Mouse (Mus musculus) liver, adult (tissue): ENCODE results near the gene Ube2d3.

Experiments
- GATA4 ChIP-seq: IDR thresholded peaks from 2 replicates; pipeline ENCODE4 v1.6.1; 2014; ENCODE audit warnings: mild to moderate bottlenecking, low read length; ENCODE audit not compliant: insufficient replicate concordance

Gene Ube2d3

GRCm38 (mm10) chr3:135422856-135423607 lies 14.9 kb upstream of the Ube2d3 start:
- TF ChIP-seq GATA4, result no peak; the same call in 1 of the 2 replicates

- no peak for TF ChIP-seq GATA4
Observed at GRCm38 (mm10) chr3:135423608-135424212, 14.2 kb upstream of the Ube2d3 start, which contains the start of gene Cisd2. Cisd2 (minus strand) TSS chr3:135423925.

- no peak for TF ChIP-seq GATA4
Observed at GRCm38 (mm10) chr3:135436901-135437616, 890 bp upstream of the Ube2d3 start.

GRCm38 (mm10) chr3:135438531-135438912 lies 573 bp downstream of the Ube2d3 start:
- TF ChIP-seq GATA4, result no peak

- TF ChIP-seq GATA4, result peak; percentile 31; the same call in 1 of the 2 replicates
Observed at GRCm38 (mm10) chr3:135438913-135439531, 1.1 kb downstream of the Ube2d3 start.

GRCm38 (mm10) chr3:135439651-135440050 lies 1.7 kb downstream of the Ube2d3 start:
- TF ChIP-seq GATA4, result no peak

- TF ChIP-seq GATA4, result no peak
Observed at GRCm38 (mm10) chr3:135440221-135440620, 2.3 kb downstream of the Ube2d3 start.

- no peak for TF ChIP-seq GATA4
Observed at GRCm38 (mm10) chr3:135440621-135441020, 2.7 kb downstream of the Ube2d3 start.

GRCm38 (mm10) chr3:135444930-135445329 lies 7.0 kb downstream of the Ube2d3 start:
- TF ChIP-seq GATA4, result no peak

GRCm38 (mm10) chr3:135458981-135459380 lies 21.0 kb downstream of the Ube2d3 start:
- TF ChIP-seq GATA4, result no peak

GRCm38 (mm10) chr3:135468402-135468801 lies 30.5 kb downstream of the Ube2d3 start:
- no peak for TF ChIP-seq GATA4

GRCm38 (mm10) chr3:135469146-135469545 lies 31.2 kb downstream of the Ube2d3 start:
- TF ChIP-seq GATA4, result no peak

- TF ChIP-seq GATA4, result no peak
Observed at GRCm38 (mm10) chr3:135469974-135470373, 32.0 kb downstream of the Ube2d3 start.

- TF ChIP-seq GATA4, result no peak
Observed at GRCm38 (mm10) chr3:135470823-135471222, 32.9 kb downstream of the Ube2d3 start.

GRCm38 (mm10) chr3:135475025-135475424 lies 37.1 kb downstream of the Ube2d3 start:
- TF ChIP-seq GATA4, result no peak
